Mouse (Mus musculus) liver, embryonic 14.5 days (tissue): ENCODE results near the gene Spata6. TPM values are rescaled to one million over a fixed set of nuclear protein-coding genes. Genes with fewer than 3 reads are reported as not detected.

Experiments
- ATAC-seq: fragments of 200-750 bp; cut with Nextera tagmentation; 2 replicates; pipeline ENCODE4 v1.8.0; 2017; ENCODE audit warnings: moderate number of reproducible peaks, mild to moderate bottlenecking, moderate library complexity; ENCODE audit not compliant: insufficient read depth
- DNase-seq, 3 experiments: peaks; one replicate each; pipeline ENCODE4 v3.0.0-alpha.2; 2012 to 2013; ENCODE audit warnings: low read depth in 3 of 3, low spot score in 3 of 3
- H3K27ac ChIP-seq: fragments of 300-500 bp; sonication (generic); 2 replicates; pipeline ENCODE4 v1.5.1; 2014; ENCODE audit warnings: moderate library complexity, mild to moderate bottlenecking, control low read depth, inconsistent platforms
- H3K27me3 ChIP-seq: fragments of 300-500 bp; sonication (generic); 2 replicates; pipeline ENCODE4 v1.6.1; 2014; ENCODE audit warnings: mild to moderate bottlenecking, low read length, moderate library complexity; ENCODE audit not compliant: control insufficient read depth, insufficient read depth
- H3K36me3 ChIP-seq: fragments of 300-500 bp; sonication (generic); replicated peaks from 2 replicates; pipeline ENCODE4 v1.6.1; 2014; ENCODE audit warnings: low read depth; ENCODE audit not compliant: control insufficient read depth, insufficient read depth
- H3K4me1 ChIP-seq, 2 experiments: fragments of 200-500 bp in 1 of 2; fragments of 300-500 bp in 1 of 2; sonication (generic) in 1 of 2; replicated peaks; 2 replicates each; pipeline ENCODE4 v1.6.1; 2012 to 2014; ENCODE audit warnings: antibody characterized with exemption in 1 of 2, inconsistent platforms in 1 of 2, low read length in 1 of 2; ENCODE audit not compliant: control insufficient read depth in 2 of 2, insufficient read depth in 2 of 2
- H3K4me2 ChIP-seq: fragments of 300-500 bp; sonication (generic); 2 replicates; pipeline ENCODE4 v1.6.1; 2014; ENCODE audit warnings: low read depth, mild to moderate bottlenecking, control low read depth, moderate library complexity
- H3K4me3 ChIP-seq, 2 experiments: fragments of 200-500 bp in 1 of 2; fragments of 300-500 bp in 1 of 2; sonication (generic) in 1 of 2; 2 replicates each; pipeline ENCODE4 v1.5.1; 2012 to 2014; ENCODE audit warnings: low read depth in 2 of 2, low read length in 2 of 2, mild to moderate bottlenecking in 2 of 2, control low read depth in 1 of 2, inconsistent platforms in 1 of 2, moderate library complexity in 1 of 2; ENCODE audit not compliant: insufficient read depth in 1 of 2
- H3K9ac ChIP-seq: fragments of 300-500 bp; sonication (generic); replicated peaks from 2 replicates; pipeline ENCODE4 v1.6.1; 2014; ENCODE audit warnings: mild to moderate bottlenecking, control low read depth, moderate library complexity
- H3K9me3 ChIP-seq: fragments of 300-500 bp; sonication (generic); 2 replicates; pipeline ENCODE4 v1.6.1; 2016; ENCODE audit warnings: low read length, mixed read lengths; ENCODE audit not compliant: control insufficient read depth
- CTCF ChIP-seq: IDR thresholded peaks from 2 replicates; pipeline ENCODE4 v1.5.1; 2016; ENCODE audit warnings: antibody characterized with exemption, low read depth, control low read depth
- EP300 ChIP-seq: IDR thresholded peaks from 2 replicates; pipeline ENCODE4 v1.6.1; 2016; ENCODE audit warnings: antibody characterized with exemption, low read depth
- WGBS: fragments of 180-500 bp; shearing (Covaris S2); extraction: QIAGEN DNeasy Blood & Tissue Kit; methylation state at CpG from one replicate; pipeline ENCODE4 v1.1.7; 2014; ENCODE audit not compliant: insufficient replicate concordance; 5-methylcytosine and 5-hydroxymethylcytosine counted together
- polyA plus RNA-seq, 2 experiments: library from polyadenylated mRNA; depleted of rRNA in 1 of 2; stranded (reverse) in 1 of 2; unstranded in 1 of 2; fragments of >200 nt; fragmentation: Nextera tagmentation in 1 of 2; extraction: Ambion mirVana in 1 of 2; gene quantifications; 2 replicates each; pipeline versions ENCODE4 v1.2.1 to v1.2.3; 2012 to 2014

The Spata6 gene
- polyA plus RNA-seq, 2 experiments = 1.5 to 2.7 TPM

- TF ChIP-seq EP300 = no peak
- TF ChIP-seq CTCF = no peak
- ATAC-seq = no peak
- no peaks in the 10 kb centered on the region for H3K9me3 ChIP-seq
Observed at GRCm38 (mm10) chr4:111867743-111868401, 148.1 kb downstream of the Spata6 start.

More at GRCm38 (mm10) chr4:111867743-111868401, 148.1 kb downstream of the Spata6 start:
- Histone ChIP-seq H3K36me3 (no peaks in the 10 kb centered on the region), H3K27ac (no peak overlapping the region), H3K9ac (no peak overlapping the region), H3K27me3 (no peaks in the 10 kb centered on the region), H3K4me1 (no peaks in the 10 kb centered on the region), H3K4me3 (no peak overlapping the region), H3K4me2 (no peak overlapping the region)
- WGBS = 47% methylated on average over 2 of the region's 2 CpGs
- DNase-seq = no peak

Other genes starting within 250 kb of the Spata6 start
- gene Slc5a9, start 182.9 kb downstream of the Spata6 start, polyA plus RNA-seq (2012; rRNA removed) = 0.01 and 0.04 TPM in 2 replicates
- gene Slc5a9, start 182.9 kb downstream of the Spata6 start, polyA plus RNA-seq (2014; fragmentation: Nextera tagmentation; extraction: Ambion mirVana) = 0.03 TPM in 1 of 2 replicates, not detected in the other
- not detected in 2 replicates for gene Skint8, start 199.4 kb downstream of the Spata6 start, polyA plus RNA-seq (2012; rRNA removed)
- gene Skint8, start 199.4 kb downstream of the Spata6 start, polyA plus RNA-seq (2014; fragmentation: Nextera tagmentation; extraction: Ambion mirVana) = not detected in 2 replicates